Mouse (Mus musculus): ENCODE data around the gene Fgfr2.

The Fgfr2 gene

GRCm38 (mm10) chr7:130834958-130835861 lies 2287.9 kb downstream of the Fgfr2 start:
- in situ Hi-C loops (cut with MboI; ENCODE audit: unreplicated experiment in 2 of 2) = no loop called here

- in situ Hi-C loops (cut with MboI; ENCODE audit: unreplicated experiment in 2 of 2) = no loop called here
Measured at GRCm38 (mm10) chr7:130834299-130834698, 2288.9 kb downstream of the Fgfr2 start.

GRCm38 (mm10) chr7:130831586-130831985 lies 2291.6 kb downstream of the Fgfr2 start:
- in situ Hi-C loops (cut with MboI; ENCODE audit: unreplicated experiment in 2 of 2) = no loop called here

- in situ Hi-C loops (cut with MboI; ENCODE audit: unreplicated experiment in 2 of 2) = no loop called here
Measured at GRCm38 (mm10) chr7:130828475-130828874, 2294.7 kb downstream of the Fgfr2 start.

GRCm38 (mm10) chr7:130827844-130828403 lies 2295.2 kb downstream of the Fgfr2 start:
- in situ Hi-C loops (cut with MboI; ENCODE audit: unreplicated experiment in 2 of 2) = no loop called here

GRCm38 (mm10) chr7:130827431-130827830 lies 2295.7 kb downstream of the Fgfr2 start:
- in situ Hi-C loops (cut with MboI; ENCODE audit: unreplicated experiment in 2 of 2) = no loop called here

GRCm38 (mm10) chr7:130826343-130826742 lies 2296.8 kb downstream of the Fgfr2 start:
- in situ Hi-C loops (cut with MboI; ENCODE audit: unreplicated experiment in 2 of 2) = no loop called here

GRCm38 (mm10) chr7:130823992-130824391 lies 2299.2 kb downstream of the Fgfr2 start:
- in situ Hi-C loops (cut with MboI; ENCODE audit: unreplicated experiment in 2 of 2) = no loop called here

GRCm38 (mm10) chr7:130819624-130820023 lies 2303.5 kb downstream of the Fgfr2 start:
- in situ Hi-C loops (cut with MboI; ENCODE audit: unreplicated experiment in 2 of 2) = no loop called here

GRCm38 (mm10) chr7:130818813-130819212 lies 2304.3 kb downstream of the Fgfr2 start:
- in situ Hi-C loops (cut with MboI; ENCODE audit: unreplicated experiment in 2 of 2) = no loop called here

- in situ Hi-C loops (cut with MboI; ENCODE audit: unreplicated experiment in 2 of 2) = no loop called here
Measured at GRCm38 (mm10) chr7:130816243-130816642, 2306.9 kb downstream of the Fgfr2 start.

GRCm38 (mm10) chr7:130815601-130816000 lies 2307.5 kb downstream of the Fgfr2 start:
- in situ Hi-C loops (cut with MboI; ENCODE audit: unreplicated experiment in 2 of 2) = no loop called here

- in situ Hi-C loops (cut with MboI; ENCODE audit: unreplicated experiment in 2 of 2) = no loop called here
Measured at GRCm38 (mm10) chr7:130812407-130812806, 2310.7 kb downstream of the Fgfr2 start.

GRCm38 (mm10) chr7:130810238-130810637 lies 2312.9 kb downstream of the Fgfr2 start:
- in situ Hi-C loops (cut with MboI; ENCODE audit: unreplicated experiment in 2 of 2) = no loop called here

GRCm38 (mm10) chr7:130808694-130809093 lies 2314.5 kb downstream of the Fgfr2 start:
- in situ Hi-C loops (cut with MboI; ENCODE audit: unreplicated experiment in 2 of 2) = no loop called here

GRCm38 (mm10) chr7:130807749-130808148 lies 2315.4 kb downstream of the Fgfr2 start:
- in situ Hi-C loops (cut with MboI; ENCODE audit: unreplicated experiment in 2 of 2) = no loop called here

- in situ Hi-C loops (cut with MboI; ENCODE audit: unreplicated experiment in 2 of 2) = no loop called here
Measured at GRCm38 (mm10) chr7:130804991-130805390, 2318.2 kb downstream of the Fgfr2 start.

- in situ Hi-C loops (cut with MboI; ENCODE audit: unreplicated experiment in 2 of 2) = no loop called here
Measured at GRCm38 (mm10) chr7:130803251-130803825, 2319.8 kb downstream of the Fgfr2 start.

- in situ Hi-C loops (cut with MboI; ENCODE audit: unreplicated experiment in 2 of 2) = no loop called here
Measured at GRCm38 (mm10) chr7:130801811-130802210, 2321.3 kb downstream of the Fgfr2 start.

GRCm38 (mm10) chr7:130800681-130801080 lies 2322.5 kb downstream of the Fgfr2 start:
- in situ Hi-C loops (cut with MboI; ENCODE audit: unreplicated experiment in 2 of 2) = no loop called here

- in situ Hi-C loops (cut with MboI; ENCODE audit: unreplicated experiment in 2 of 2) = no loop called here
Measured at GRCm38 (mm10) chr7:130799418-130799817, 2323.7 kb downstream of the Fgfr2 start.

- in situ Hi-C loops (cut with MboI; ENCODE audit: unreplicated experiment in 2 of 2) = no loop called here
Measured at GRCm38 (mm10) chr7:130797524-130797923, 2325.6 kb downstream of the Fgfr2 start.
